Mouse (Mus musculus): ENCODE measurements around the gene Shmt1. TPM values are rescaled to one million over a fixed set of nuclear protein-coding genes. Genes with fewer than 3 reads are reported as not detected.
A peak's percentile ranks its signal among the peaks of the same experiment; 100 is the strongest.
"Not testable (repeated sequence)": the region's sequence is repeated elsewhere in the genome, so short reads cannot be mapped to it uniquely, and the experiment has no call there.

Shmt1 gene
- polyA plus RNA-seq (2015; fragmentation: Nextera tagmentation; extraction: Ambion mirVana), result 58.3 and 58.5 TPM in 2 replicates

GRCm38 (mm10) chr11:60811618-60812017 is at the start of gene Shmt1:
TSS of gene Shmt1 (minus strand) at chr11:60811718.
- 23% methylated on average over 6 of the region's 6 CpGs for WGBS
- Histone ChIP-seq H3K4me1 (peaks cover 32% of the 10 kb centered on the region), H3K27ac (peak within 1 kb of the TSS; percentile 56), H3K4me3 (peak within 1 kb of the TSS; percentile 54), H3K4me2 (peak within 1 kb of the TSS; percentile 91), H3K9ac (peak within 1 kb of the TSS; percentile 46)
- H3K36me3 ChIP-seq; ATAC-seq (ENCODE audit: borderline replicate concordance, extremely low read depth, low FRiP score, low TSS enrichment); H3K9me3 ChIP-seq; H3K27me3 ChIP-seq: not testable (repeated sequence)

- Histone ChIP-seq H3K36me3 (peaks cover 62% of the 10 kb centered on the region), H3K4me3 (no peak overlapping the region), H3K4me2 (no peak overlapping the region), H3K27ac (no peak overlapping the region), H3K9ac (no peak overlapping the region), H3K27me3 (no peaks in the 10 kb centered on the region), H3K9me3 (no peaks in the 10 kb centered on the region), H3K4me1 (no peaks in the 10 kb centered on the region)
- ATAC-seq (ENCODE audit: borderline replicate concordance, extremely low read depth, low FRiP score, low TSS enrichment), result no peak
- 53% methylated on average over 3 of the region's 3 CpGs for WGBS
Measured at GRCm38 (mm10) chr11:60856587-60856986, 45.1 kb upstream of the Shmt1 start.

- WGBS, result 70% methylated on average over 5 of the region's 5 CpGs
- Histone ChIP-seq H3K27me3 (no peaks in the 10 kb centered on the region), H3K4me2 (no peak overlapping the region), H3K27ac (no peak overlapping the region), H3K4me1 (no peaks in the 10 kb centered on the region), H3K9me3 (no peaks in the 10 kb centered on the region), H3K36me3 (peaks cover 14% of the 10 kb centered on the region), H3K9ac (no peak overlapping the region), H3K4me3 (no peak overlapping the region)
- no peak for ATAC-seq (ENCODE audit: borderline replicate concordance, extremely low read depth, low FRiP score, low TSS enrichment)
Measured at GRCm38 (mm10) chr11:60845415-60845814, 33.9 kb upstream of the Shmt1 start.

GRCm38 (mm10) chr11:60843412-60843811 is 31.9 kb upstream of the Shmt1 start:
- no peaks in the 10 kb centered on the region for H3K9me3 ChIP-seq
- H3K4me2 ChIP-seq, result no peak overlapping the region
- peaks cover 7% of the 10 kb centered on the region; the same call in 1 of the 2 replicates for H3K36me3 ChIP-seq
- H3K9ac ChIP-seq, result no peak overlapping the region
- no peak overlapping the region for H3K27ac ChIP-seq
- no peak overlapping the region for H3K4me3 ChIP-seq
- H3K27me3 ChIP-seq, result no peaks in the 10 kb centered on the region
- no peak for ATAC-seq (ENCODE audit: borderline replicate concordance, extremely low read depth, low FRiP score, low TSS enrichment)
- H3K4me1 ChIP-seq, result no peaks in the 10 kb centered on the region
- WGBS, result 86% methylated on average over 5 of the region's 5 CpGs

GRCm38 (mm10) chr11:60841467-60842200 is 30.1 kb upstream of the Shmt1 start:
- Histone ChIP-seq H3K9me3 (no peaks in the 10 kb centered on the region), H3K4me1 (no peaks in the 10 kb centered on the region), H3K9ac (no peak overlapping the region), H3K27me3 (no peaks in the 10 kb centered on the region), H3K4me2 (no peak overlapping the region), H3K4me3 (no peak overlapping the region), H3K27ac (no peak overlapping the region), H3K36me3 (peaks cover 4% of the 10 kb centered on the region; the same call in 1 of the 2 replicates)
- ATAC-seq (ENCODE audit: borderline replicate concordance, extremely low read depth, low FRiP score, low TSS enrichment), result no peak
- WGBS, result 70% methylated on average over 12 of the region's 12 CpGs

GRCm38 (mm10) chr11:60837644-60838406 is 26.3 kb upstream of the Shmt1 start:
- H3K4me2 ChIP-seq, result no peak overlapping the region
- ATAC-seq (ENCODE audit: borderline replicate concordance, extremely low read depth, low FRiP score, low TSS enrichment), result no peak
- no peaks in the 10 kb centered on the region for H3K9me3 ChIP-seq
- H3K27ac ChIP-seq, result no peak overlapping the region
- 85% methylated on average over 10 of the region's 10 CpGs for WGBS
- H3K27me3 ChIP-seq, result no peaks in the 10 kb centered on the region
- H3K9ac ChIP-seq, result no peak overlapping the region
- H3K4me3 ChIP-seq, result no peak overlapping the region
- no peaks in the 10 kb centered on the region for H3K36me3 ChIP-seq
- H3K4me1 ChIP-seq, result no peaks in the 10 kb centered on the region

- no peaks in the 10 kb centered on the region for H3K4me1 ChIP-seq
- H3K4me3 ChIP-seq, result no peak overlapping the region
- H3K27ac ChIP-seq, result no peak overlapping the region
- no peak for ATAC-seq (ENCODE audit: borderline replicate concordance, extremely low read depth, low FRiP score, low TSS enrichment)
- H3K9me3 ChIP-seq, result no peaks in the 10 kb centered on the region
- no peak overlapping the region for H3K4me2 ChIP-seq
- WGBS, result 94% methylated on average over 6 of the region's 6 CpGs
- no peaks in the 10 kb centered on the region for H3K36me3 ChIP-seq
- no peaks in the 10 kb centered on the region for H3K27me3 ChIP-seq
- no peak overlapping the region for H3K9ac ChIP-seq
Measured at GRCm38 (mm10) chr11:60836897-60837296, 25.4 kb upstream of the Shmt1 start.

- peak within 1 kb of the TSS; percentile 65 for H3K27ac ChIP-seq
- H3K9ac ChIP-seq, result peak within 1 kb of the TSS; percentile 77
- peak; percentile 95 for ATAC-seq (ENCODE audit: borderline replicate concordance, extremely low read depth, low FRiP score, low TSS enrichment)
- no peaks in the 10 kb centered on the region for H3K27me3 ChIP-seq
- no peaks in the 10 kb centered on the region for H3K36me3 ChIP-seq
- H3K9me3 ChIP-seq, result no peaks in the 10 kb centered on the region
- H3K4me1 ChIP-seq, result peaks cover 6% of the 10 kb centered on the region
- peak within 1 kb of the TSS; percentile 78 for H3K4me3 ChIP-seq
- H3K4me2 ChIP-seq, result peak within 1 kb of the TSS; percentile 73
- under 1% methylated on average over 34 of the region's 34 CpGs for WGBS
Measured at GRCm38 (mm10) chr11:60830433-60831052, 19.0 kb upstream of the Shmt1 start, which contains the start of gene Dhrs7b. TSS of gene Dhrs7b (plus strand) at chr11:60830631.

- no peak overlapping the region for H3K4me3 ChIP-seq
- 24% methylated on average over 2 of the region's 2 CpGs for WGBS
- no peaks in the 10 kb centered on the region for H3K36me3 ChIP-seq
- no peak overlapping the region for H3K4me2 ChIP-seq
- no peak overlapping the region for H3K27ac ChIP-seq
- no peak overlapping the region for H3K9ac ChIP-seq
- no peaks in the 10 kb centered on the region for H3K27me3 ChIP-seq
- peaks cover 6% of the 10 kb centered on the region for H3K4me1 ChIP-seq
- no peak for ATAC-seq (ENCODE audit: borderline replicate concordance, extremely low read depth, low FRiP score, low TSS enrichment)
- H3K9me3 ChIP-seq, result no peaks in the 10 kb centered on the region
Measured at GRCm38 (mm10) chr11:60828903-60829302, 17.4 kb upstream of the Shmt1 start.

- no peaks in the 10 kb centered on the region for H3K36me3 ChIP-seq
- no peak overlapping the region for H3K27ac ChIP-seq
- H3K9me3 ChIP-seq, result no peaks in the 10 kb centered on the region
- no peak overlapping the region for H3K4me2 ChIP-seq
- H3K9ac ChIP-seq, result no peak overlapping the region
- no peak overlapping the region for H3K4me3 ChIP-seq
- 66% methylated on average over 4 of the region's 4 CpGs for WGBS
- peaks cover 6% of the 10 kb centered on the region for H3K4me1 ChIP-seq
- ATAC-seq (ENCODE audit: borderline replicate concordance, extremely low read depth, low FRiP score, low TSS enrichment), result no peak
- no peaks in the 10 kb centered on the region for H3K27me3 ChIP-seq
Measured at GRCm38 (mm10) chr11:60827241-60827945, 15.9 kb upstream of the Shmt1 start.

- Histone ChIP-seq H3K36me3 (no peaks in the 10 kb centered on the region), H3K4me2 (no peak overlapping the region), H3K4me1 (peaks cover 6% of the 10 kb centered on the region), H3K4me3 (no peak overlapping the region), H3K9me3 (no peaks in the 10 kb centered on the region), H3K27me3 (no peaks in the 10 kb centered on the region), H3K9ac (no peak overlapping the region), H3K27ac (no peak overlapping the region)
- WGBS, result 50% methylated on average over 1 of the region's 1 CpGs
- ATAC-seq (ENCODE audit: borderline replicate concordance, extremely low read depth, low FRiP score, low TSS enrichment), result no peak
Measured at GRCm38 (mm10) chr11:60826700-60827099, 15.2 kb upstream of the Shmt1 start.
